Mouse (Mus musculus): ENCODE measurements at regions not wholly inside any gene's neighbourhood (a gene's known extent, or its start where the extent isn't known, plus 50 kb on each side); places are given as distances from the start of the nearest gene placed in this dataset.
A peak's percentile ranks its signal among the peaks of the same experiment; 100 is the strongest.

DNA sequence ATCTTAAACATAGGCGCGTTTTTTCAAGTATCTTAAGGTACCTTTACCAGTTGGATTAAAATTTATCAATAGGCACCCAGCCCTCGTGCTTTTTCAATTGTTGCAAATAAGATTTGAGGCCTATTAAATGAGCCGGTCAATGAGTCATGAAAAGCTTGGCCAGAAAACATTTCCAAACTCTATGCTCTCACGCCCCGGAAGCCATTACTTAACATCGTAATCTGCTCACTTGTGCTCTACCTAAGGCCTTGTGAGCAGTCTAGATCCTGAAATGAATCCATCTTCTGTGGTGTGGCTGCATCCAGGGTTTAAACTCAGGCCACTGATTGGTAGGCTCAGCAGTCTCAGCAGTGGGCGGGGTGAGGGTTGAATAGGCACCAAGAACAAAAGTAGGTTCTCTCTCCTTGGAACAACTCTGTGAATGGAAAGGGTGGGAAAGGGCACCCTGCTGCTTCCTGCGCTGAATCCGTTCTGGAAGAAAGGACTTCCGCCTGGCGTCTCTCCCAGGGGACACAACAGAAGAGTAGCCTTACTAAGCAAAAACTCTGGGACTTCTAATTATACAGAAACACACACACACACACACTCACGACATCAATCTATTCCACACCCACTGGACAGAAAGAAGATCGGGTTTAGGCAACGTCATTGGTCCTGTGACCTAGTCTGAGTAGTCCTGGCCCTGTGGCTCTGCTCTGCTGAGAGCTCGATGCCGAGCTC, 53.4 kb upstream of the Fmnl2 start:
- no peak for TF ChIP-seq EP300 (optimal IDR thresholded peaks at IDR 0.05)
- TF ChIP-seq CTCF (IDR thresholded peaks at IDR 0.05; ENCODE audit: low read depth) = no peak
- Histone ChIP-seq H3K4me2 (replicated peaks; ENCODE audit: low read depth) (no peak overlapping the region), H3K4me3 (ENCODE audit: low read depth, low read length) (no peak overlapping the region), H3K9me3 (ENCODE audit: control insufficient read depth, low read length) (no peaks in the 10 kb centered on the region), H3K9ac (ENCODE audit: low read length) (no peak overlapping the region), H3K4me1 (replicated peaks; ENCODE audit: control insufficient read depth, insufficient read depth) (no peaks in the 10 kb centered on the region), H3K27me3 (ENCODE audit: control insufficient read depth, insufficient read depth, low read length) (no peaks in the 10 kb centered on the region), H3K36me3 (ENCODE audit: control insufficient read depth, insufficient read depth, low read length) (no peaks in the 10 kb centered on the region), H3K27ac (replicated peaks) (no peak overlapping the region)
- DNase-seq (ENCODE audit: low spot score) (no peak), ATAC-seq (ENCODE audit: low FRiP score, low TSS enrichment) (peak; percentile 49; the same call in 1 of the 2 replicates)
- WGBS = 70% methylated on average over 17 of the region's 17 CpGs

DNA sequence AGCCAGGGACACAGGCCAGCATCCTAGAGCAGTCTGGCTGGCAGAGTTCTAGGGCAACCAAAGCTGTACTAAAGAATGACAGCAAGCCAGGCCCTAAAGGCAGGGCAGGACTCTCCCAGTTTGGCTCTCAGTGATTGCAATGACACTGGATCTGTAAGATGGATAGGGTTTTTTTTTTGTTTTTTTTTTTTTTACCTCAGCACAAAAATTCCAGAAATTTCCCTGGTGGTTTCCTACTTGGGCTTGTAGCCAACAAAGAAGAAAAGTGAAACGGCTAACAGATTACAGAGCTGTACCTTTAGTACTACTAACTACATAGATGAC, 52.9 kb upstream of the Fmnl2 start:
- DNase-seq (ENCODE audit: low spot score) = no peak
- WGBS = 45% methylated on average over 1 of the region's 1 CpGs
- Histone ChIP-seq H3K36me3 (ENCODE audit: control insufficient read depth, insufficient read depth, low read length) (no peaks in the 10 kb centered on the region), H3K4me1 (replicated peaks; ENCODE audit: control insufficient read depth, insufficient read depth) (no peaks in the 10 kb centered on the region), H3K27ac (replicated peaks) (no peak overlapping the region), H3K27me3 (ENCODE audit: control insufficient read depth, insufficient read depth, low read length) (no peaks in the 10 kb centered on the region), H3K4me3 (ENCODE audit: low read depth, low read length) (no peak overlapping the region), H3K4me2 (replicated peaks; ENCODE audit: low read depth) (no peak overlapping the region), H3K9me3 (ENCODE audit: control insufficient read depth, low read length) (no peaks in the 10 kb centered on the region), H3K9ac (ENCODE audit: low read length) (no peak overlapping the region)
- no peak for ATAC-seq (ENCODE audit: low FRiP score, low TSS enrichment)
- no peak for TF ChIP-seq EP300 (optimal IDR thresholded peaks at IDR 0.05)
- no peak for TF ChIP-seq CTCF (IDR thresholded peaks at IDR 0.05; ENCODE audit: low read depth)

DNA sequence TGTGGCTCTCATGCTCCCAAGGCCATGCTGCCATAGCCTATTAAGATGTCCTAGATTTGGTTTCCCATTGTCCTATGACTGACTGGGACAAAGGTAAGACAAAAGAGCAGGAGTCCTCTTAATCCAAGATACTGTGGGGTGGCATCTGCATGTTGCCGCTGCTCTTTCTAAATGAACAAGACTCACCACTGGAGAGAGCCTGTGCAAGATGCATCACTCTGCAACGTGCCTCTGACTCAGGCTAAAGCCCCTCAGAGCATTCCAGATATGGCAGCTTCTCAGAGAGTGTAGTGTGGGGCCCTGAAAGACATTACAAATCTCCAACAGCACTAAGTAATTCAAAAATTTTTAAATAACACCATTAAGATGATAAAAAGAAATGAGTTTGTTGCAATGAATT, 49.8 kb upstream of the Fmnl2 start:
- no peaks in the 10 kb centered on the region for H3K4me1 ChIP-seq (replicated peaks; ENCODE audit: control insufficient read depth, insufficient read depth)
- ATAC-seq (ENCODE audit: low FRiP score, low TSS enrichment) (no peak), DNase-seq (ENCODE audit: low spot score) (no peak)
- no peaks in the 10 kb centered on the region for H3K27me3 ChIP-seq (ENCODE audit: control insufficient read depth, insufficient read depth, low read length)
- no peak overlapping the region for H3K4me3 ChIP-seq (ENCODE audit: low read depth, low read length)
- no peak overlapping the region for H3K27ac ChIP-seq (replicated peaks)
- no peaks in the 10 kb centered on the region for H3K36me3 ChIP-seq (ENCODE audit: control insufficient read depth, insufficient read depth, low read length)
- no peak overlapping the region for H3K9ac ChIP-seq (ENCODE audit: low read length)
- H3K4me2 ChIP-seq (replicated peaks; ENCODE audit: low read depth) = no peak overlapping the region
- H3K9me3 ChIP-seq (ENCODE audit: control insufficient read depth, low read length) = no peaks in the 10 kb centered on the region
- no peak for TF ChIP-seq EP300 (optimal IDR thresholded peaks at IDR 0.05)
- TF ChIP-seq CTCF (IDR thresholded peaks at IDR 0.05; ENCODE audit: low read depth) = no peak
- 49% methylated on average over 2 of the region's 2 CpGs for WGBS

All from stomach, postnatal 0 days (tissue).